Mouse (Mus musculus) urinary bladder, postnatal 10 days (tissue): ENCODE measurements around the gene Acad11.

Experiments
- DNase-seq: peaks from one replicate; pipeline ENCODE4 v3.0.0; 2022; ENCODE audit warnings: low spot score

Acad11 gene

GRCm38 (mm10) chr9:104063244-104063961 lies at the start of gene Acad11:
TSS of gene Acad11 (plus strand) at chr9:104063377.
- DNase-seq = peak; percentile 35

- no peak for DNase-seq
Measured at GRCm38 (mm10) chr9:104014526-104014925, 48.7 kb upstream of the Acad11 start.

GRCm38 (mm10) chr9:104021026-104021425 lies 42.2 kb upstream of the Acad11 start:
- no peak for DNase-seq

- no peak for DNase-seq
Measured at GRCm38 (mm10) chr9:104027186-104027585, 36.0 kb upstream of the Acad11 start.

- no peak for DNase-seq
Measured at GRCm38 (mm10) chr9:104029861-104030260, 33.3 kb upstream of the Acad11 start.

GRCm38 (mm10) chr9:104034231-104034630 lies 28.9 kb upstream of the Acad11 start:
- DNase-seq = no peak

- no peak for DNase-seq
Measured at GRCm38 (mm10) chr9:104034718-104035117, 28.5 kb upstream of the Acad11 start.

- peak; percentile 34 for DNase-seq
Measured at GRCm38 (mm10) chr9:104035261-104036015, 27.7 kb upstream of the Acad11 start.

GRCm38 (mm10) chr9:104038266-104038665 lies 24.9 kb upstream of the Acad11 start:
- no peak for DNase-seq

- DNase-seq = no peak
Measured at GRCm38 (mm10) chr9:104039031-104039695, 24.0 kb upstream of the Acad11 start.

- DNase-seq = no peak
Measured at GRCm38 (mm10) chr9:104039742-104040141, 23.4 kb upstream of the Acad11 start.

GRCm38 (mm10) chr9:104040362-104040761 lies 22.8 kb upstream of the Acad11 start, which contains the start of gene Gm28305:
TSS of gene Gm28305 (plus strand) at chr9:104040662.
- no peak for DNase-seq

GRCm38 (mm10) chr9:104043676-104044075 lies 19.5 kb upstream of the Acad11 start:
- no peak for DNase-seq

GRCm38 (mm10) chr9:104051028-104051427 lies 12.1 kb upstream of the Acad11 start:
- DNase-seq = no peak

GRCm38 (mm10) chr9:104062430-104063243 lies 540 bp upstream of the Acad11 start, which contains the start of gene Uba5:
TSS of gene Uba5 (minus strand) at chr9:104063134.
- peak; percentile 31 for DNase-seq

GRCm38 (mm10) chr9:104064571-104064970 lies 1.4 kb downstream of the Acad11 start:
- DNase-seq = no peak

GRCm38 (mm10) chr9:104070241-104070640 lies 7.1 kb downstream of the Acad11 start:
- DNase-seq = no peak

- no peak for DNase-seq
Measured at GRCm38 (mm10) chr9:104070863-104071604, 7.9 kb downstream of the Acad11 start.

- no peak for DNase-seq
Measured at GRCm38 (mm10) chr9:104075808-104076207, 12.6 kb downstream of the Acad11 start.

- DNase-seq = no peak
Measured at GRCm38 (mm10) chr9:104078780-104079179, 15.6 kb downstream of the Acad11 start.

- DNase-seq = no peak
Measured at GRCm38 (mm10) chr9:104079379-104079778, 16.2 kb downstream of the Acad11 start.
